Mouse (Mus musculus): ENCODE data around the gene Serpina7. TPM values are rescaled to one million over a fixed set of nuclear protein-coding genes. Genes with fewer than 3 reads are reported as not detected.

The Serpina7 gene
- total RNA-seq (2021): 10 to 100 TPM in 1 of 2 experiments, under 1 TPM in 1; 0.25 to 10.3 TPM
- long read RNA-seq, experiment 1, transcript Serpina7-201 (5 exons, 2,330 nt): major isoform, 5 of 15 reads
- long read RNA-seq, experiment 1, partial matches to known transcripts: 1 of 15 reads
- long read RNA-seq, experiment 1, other reads (novel, unspliced or antisense): 9 of 15 reads
- long read RNA-seq, experiment 2: 0 reads

GRCm38 (mm10) chrX:139085077-139085476 is at the start of gene Serpina7:
Serpina7 (minus strand) TSS chrX:139085236.
- no peak for DNase-seq (ENCODE audit: low spot score in 2 of 2)

- DNase-seq (ENCODE audit: low spot score in 2 of 2): no peak
Measured at GRCm38 (mm10) chrX:139134031-139134430, 49.0 kb upstream of the Serpina7 start.

- DNase-seq (ENCODE audit: low spot score in 2 of 2): no peak
Measured at GRCm38 (mm10) chrX:139097197-139097596, 12.2 kb upstream of the Serpina7 start.

GRCm38 (mm10) chrX:139085943-139086342 is 907 bp upstream of the Serpina7 start, which contains the start of gene 4930513O06Rik:
4930513O06Rik (plus strand) TSS chrX:139086243.
- DNase-seq (ENCODE audit: low spot score in 2 of 2): no peak

- no peak for DNase-seq (ENCODE audit: low spot score in 2 of 2)
Measured at GRCm38 (mm10) chrX:139078493-139078892, 6.5 kb downstream of the Serpina7 start.

GRCm38 (mm10) chrX:139064078-139064477 is 21.0 kb downstream of the Serpina7 start:
- no peak for DNase-seq (ENCODE audit: low spot score in 2 of 2)

- no peak for DNase-seq (ENCODE audit: low spot score in 2 of 2)
Measured at GRCm38 (mm10) chrX:139053149-139053548, 31.9 kb downstream of the Serpina7 start.

GRCm38 (mm10) chrX:139051976-139052375 is 33.1 kb downstream of the Serpina7 start:
- no peak for DNase-seq (ENCODE audit: low spot score in 2 of 2)

- no peak for DNase-seq (ENCODE audit: low spot score in 2 of 2)
Measured at GRCm38 (mm10) chrX:139041148-139041547, 43.9 kb downstream of the Serpina7 start.

- DNase-seq (ENCODE audit: low spot score in 2 of 2): no peak
Measured at GRCm38 (mm10) chrX:139039314-139039713, 45.7 kb downstream of the Serpina7 start.

- no peak for DNase-seq (ENCODE audit: low spot score in 2 of 2)
Measured at GRCm38 (mm10) chrX:139037666-139038065, 47.4 kb downstream of the Serpina7 start.

Other genes starting within 250 kb of the Serpina7 start
- gene Nrk, start 170.8 kb downstream of the Serpina7 start, total RNA-seq (2021): 10 to 100 TPM; 20.6 to 25.0 TPM
- gene 4930513O06Rik, start 1.0 kb upstream of the Serpina7 start, total RNA-seq (2021): not detected
- gene 4933428M09Rik, start 94.0 kb upstream of the Serpina7 start, total RNA-seq (2021): not detected
- gene Mum1l1, start 124.8 kb upstream of the Serpina7 start, total RNA-seq (2021): 10 to 100 TPM in 1 of 2 experiments, 1 to 10 TPM in 1; 9.1 to 10.4 TPM
- gene Trap1a, start 248.4 kb upstream of the Serpina7 start, total RNA-seq (2021): not detected